Mouse (Mus musculus) heart, embryonic 16.5 days (tissue): Measurements from ENCODE around the gene Dhdds. TPM values are rescaled to one million over a fixed set of nuclear protein-coding genes. Genes with fewer than 3 reads are reported as not detected.
A peak's percentile ranks its signal among the peaks of the same experiment; 100 is the strongest.

Source experiments
- ATAC-seq: fragments of 200-750 bp; cut with Nextera tagmentation; replicated peaks from 2 replicates; pipeline ENCODE4 v1.8.0; 2017; ENCODE audit warnings: moderate number of reproducible peaks; ENCODE audit not compliant: insufficient read depth, low FRiP score; ENCODE audit errors: extremely low read depth
- H3K27ac ChIP-seq: fragments of 300-500 bp; sonication (generic); 2 replicates; pipeline ENCODE4 v1.5.1; 2014; ENCODE audit warnings: mild to moderate bottlenecking, low read length, control low read depth, moderate library complexity
- H3K27me3 ChIP-seq: fragments of 300-500 bp; sonication (generic); 2 replicates; pipeline ENCODE4 v1.6.1; 2014; ENCODE audit warnings: low read length, mixed read lengths; ENCODE audit not compliant: control insufficient read depth, insufficient read depth
- H3K36me3 ChIP-seq: fragments of 300-500 bp; sonication (generic); 2 replicates; pipeline ENCODE4 v1.6.1; 2014; ENCODE audit not compliant: control insufficient read depth, insufficient read depth
- H3K4me1 ChIP-seq: fragments of 300-500 bp; sonication (generic); 2 replicates; pipeline ENCODE4 v1.6.1; 2014; ENCODE audit warnings: low read length, mixed read lengths; ENCODE audit not compliant: control insufficient read depth, insufficient read depth
- H3K4me2 ChIP-seq: fragments of 300-500 bp; sonication (generic); 2 replicates; pipeline ENCODE4 v1.6.1; 2014; ENCODE audit warnings: low read depth, mild to moderate bottlenecking, control low read depth, low read length
- H3K4me3 ChIP-seq: fragments of 300-500 bp; sonication (generic); 2 replicates; pipeline ENCODE4 v1.5.1; 2014; ENCODE audit warnings: mild to moderate bottlenecking, control low read depth, low read length
- H3K9ac ChIP-seq: fragments of 300-500 bp; sonication (generic); 2 replicates; pipeline ENCODE4 v1.6.1; 2014; ENCODE audit warnings: low read length, control low read depth
- H3K9me3 ChIP-seq: fragments of 300-500 bp; sonication (generic); replicated peaks from 2 replicates; pipeline ENCODE4 v1.6.1; 2016; ENCODE audit warnings: low read length; ENCODE audit not compliant: control insufficient read depth
- WGBS: fragments of 180-500 bp; shearing (Covaris S2); extraction: QIAGEN DNeasy Blood & Tissue Kit; methylation state at CpG from one replicate; pipeline ENCODE4 v1.1.7; 2014; 5-methylcytosine and 5-hydroxymethylcytosine counted together
- polyA plus RNA-seq: library from polyadenylated mRNA; unstranded; fragments of >200 nt; fragmentation: Nextera tagmentation; extraction: Ambion mirVana; gene quantifications from 2 replicates; pipeline ENCODE4 v1.2.1, GENCODE M21; 2015

Dhdds gene
- 33.6 and 35.8 TPM in 2 replicates for polyA plus RNA-seq

- WGBS, result under 1% methylated on average over 49 of the region's 49 CpGs
- Histone ChIP-seq H3K4me2 (peak within 1 kb of the TSS; percentile 94), H3K36me3 (peaks cover 5% of the 10 kb centered on the region), H3K27ac (peak within 1 kb of the TSS; percentile 68), H3K27me3 (no peaks in the 10 kb centered on the region), H3K4me3 (peak within 1 kb of the TSS; percentile 90), H3K4me1 (peaks cover 10% of the 10 kb centered on the region), H3K9me3 (no peaks in the 10 kb centered on the region), H3K9ac (peak within 1 kb of the TSS; percentile 89)
- peak; percentile 98 for ATAC-seq
Observed at GRCm38 (mm10) chr4:134000466-134001438, at the start of gene Dhdds. Dhdds (minus strand) TSS chr4:134000918.

DNA sequence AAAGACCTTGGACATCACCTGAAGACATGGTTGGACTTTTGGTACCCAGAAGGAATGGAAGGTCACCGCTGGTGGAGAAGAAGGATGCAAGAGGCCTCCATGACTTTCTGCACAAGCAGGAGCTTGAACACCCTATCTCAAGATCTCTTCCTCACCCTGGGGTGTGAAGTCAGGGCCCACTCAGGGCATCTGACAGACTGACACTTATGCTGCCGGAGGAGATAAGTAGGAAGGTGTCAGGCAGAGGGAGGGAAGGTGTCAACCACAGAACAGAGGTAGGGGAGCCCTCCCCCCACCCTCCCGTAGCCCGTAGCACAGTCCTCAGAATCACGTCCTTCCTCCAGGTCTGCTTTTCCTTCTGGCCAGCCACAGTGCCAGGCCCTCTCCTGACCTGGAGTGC is 46.9 kb upstream of the Dhdds start:
- Histone ChIP-seq H3K27ac (no peak overlapping the region), H3K9me3 (no peaks in the 10 kb centered on the region), H3K4me3 (no peak overlapping the region), H3K36me3 (no peaks in the 10 kb centered on the region), H3K9ac (no peak overlapping the region), H3K4me2 (no peak overlapping the region), H3K4me1 (peaks cover 6% of the 10 kb centered on the region), H3K27me3 (no peaks in the 10 kb centered on the region)
- 28% methylated on average over 5 of the region's 5 CpGs for WGBS
- ATAC-seq, result no peak

- no peak overlapping the region for H3K4me2 ChIP-seq
- whole genome bisulfite sequencing, result 34% methylated on average over 2 of the region's 2 CpGs
- H3K9ac ChIP-seq, result no peak overlapping the region
- H3K27ac ChIP-seq, result no peak overlapping the region
- H3K4me1 ChIP-seq, result no peaks in the 10 kb centered on the region
- H3K4me3 ChIP-seq, result no peak overlapping the region
- H3K9me3 ChIP-seq, result no peaks in the 10 kb centered on the region
- no peaks in the 10 kb centered on the region for H3K27me3 ChIP-seq
- no peak for ATAC-seq
- no peaks in the 10 kb centered on the region for H3K36me3 ChIP-seq
Observed at GRCm38 (mm10) chr4:134043041-134043440, 42.3 kb upstream of the Dhdds start.

DNA sequence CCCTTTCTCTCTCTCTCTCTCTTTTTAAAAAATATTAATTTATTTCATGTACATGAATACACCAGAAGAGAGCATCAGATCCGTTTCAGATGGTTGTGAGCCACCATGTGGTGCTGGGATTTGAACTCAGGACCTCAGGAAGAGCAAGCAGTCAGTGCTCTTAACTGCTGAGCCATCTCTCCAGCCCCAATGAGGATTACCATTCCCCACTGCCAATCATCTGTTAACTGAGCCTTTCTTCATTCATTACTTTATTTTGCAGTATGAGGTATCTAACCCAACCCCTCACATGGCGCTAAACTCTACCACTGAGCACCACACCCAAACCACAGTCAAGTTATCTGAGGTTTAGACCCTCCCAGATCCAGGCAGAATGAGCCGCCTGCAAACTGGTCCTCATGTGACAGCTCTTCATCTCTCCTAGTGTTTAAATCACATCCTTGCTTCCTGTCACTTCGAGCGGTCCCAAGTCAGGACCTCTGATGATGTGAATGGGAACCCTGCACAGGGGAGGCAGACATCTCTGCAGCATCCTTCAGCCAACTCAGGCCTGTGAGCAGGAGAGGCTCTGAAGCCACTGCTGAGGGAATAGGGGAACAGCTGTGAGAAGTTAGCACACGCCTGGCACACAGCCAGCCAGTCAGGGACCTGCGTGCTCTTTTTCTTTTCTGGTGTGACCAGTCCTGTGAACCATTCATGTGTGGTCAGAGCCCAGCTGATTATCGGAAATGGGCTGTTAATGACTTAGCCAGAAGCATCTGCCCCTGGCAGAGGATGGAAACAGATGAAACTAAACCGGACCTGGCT is 40.8 kb upstream of the Dhdds start:
- 32% methylated on average over 9 of the region's 9 CpGs for WGBS
- Histone ChIP-seq H3K27me3 (no peaks in the 10 kb centered on the region), H3K4me3 (no peak overlapping the region), H3K4me2 (no peak overlapping the region), H3K9me3 (no peaks in the 10 kb centered on the region), H3K4me1 (no peaks in the 10 kb centered on the region), H3K36me3 (no peaks in the 10 kb centered on the region), H3K9ac (no peak overlapping the region), H3K27ac (no peak overlapping the region)
- no peak; the same call in 1 of the 2 replicates for ATAC-seq

GRCm38 (mm10) chr4:134035953-134036352 is 35.2 kb upstream of the Dhdds start:
- Histone ChIP-seq H3K36me3 (no peaks in the 10 kb centered on the region), H3K27ac (no peak overlapping the region), H3K4me3 (no peak overlapping the region), H3K9me3 (no peaks in the 10 kb centered on the region), H3K27me3 (no peaks in the 10 kb centered on the region), H3K4me1 (peaks cover 2% of the 10 kb centered on the region), H3K4me2 (no peak overlapping the region), H3K9ac (no peak overlapping the region)
- WGBS, result 6% methylated on average over 16 of the region's 16 CpGs
- ATAC-seq, result 0 out of 2 replicates have a peak, but pooled peaks have one; percentile 37

- Histone ChIP-seq H3K36me3 (no peaks in the 10 kb centered on the region), H3K9ac (no peak overlapping the region), H3K4me3 (no peak overlapping the region), H3K27ac (no peak overlapping the region), H3K4me2 (no peak overlapping the region), H3K27me3 (0 out of 2 replicates have a peak, but pooled peaks cover 3% of the 10 kb centered on the region), H3K9me3 (no peaks in the 10 kb centered on the region), H3K4me1 (no peaks in the 10 kb centered on the region)
- no peak for ATAC-seq
- 70% methylated on average over 9 of the region's 9 CpGs for WGBS
Observed at GRCm38 (mm10) chr4:134025802-134026201, 25.1 kb upstream of the Dhdds start.

GRCm38 (mm10) chr4:134020621-134021020 is 19.9 kb upstream of the Dhdds start:
- Histone ChIP-seq H3K4me1 (peaks cover 9% of the 10 kb centered on the region), H3K27ac (no peak overlapping the region), H3K4me2 (no peak overlapping the region), H3K27me3 (peaks cover 49% of the 10 kb centered on the region), H3K36me3 (no peaks in the 10 kb centered on the region), H3K9ac (no peak overlapping the region), H3K4me3 (no peak overlapping the region), H3K9me3 (no peaks in the 10 kb centered on the region)
- 2% methylated on average over 11 of the region's 11 CpGs for WGBS
- ATAC-seq, result no peak

GRCm38 (mm10) chr4:134019641-134020351 is 19.1 kb upstream of the Dhdds start:
- Histone ChIP-seq H3K4me3 (no peak overlapping the region), H3K27ac (no peak overlapping the region), H3K36me3 (no peaks in the 10 kb centered on the region), H3K9ac (no peak overlapping the region), H3K4me1 (peaks cover 9% of the 10 kb centered on the region), H3K27me3 (peaks cover 49% of the 10 kb centered on the region), H3K9me3 (no peaks in the 10 kb centered on the region), H3K4me2 (no peak overlapping the region)
- WGBS, result 2% methylated on average over 16 of the region's 16 CpGs
- no peak for ATAC-seq
